Mouse (Mus musculus) gastrocnemius, adult 8-10 months (tissue): ENCODE results near the gene Mug1. TPM values are rescaled to one million over a fixed set of nuclear protein-coding genes. Genes with fewer than 3 reads are reported as not detected.
"Not testable (repeated sequence)": the region's sequence is repeated elsewhere in the genome, so short reads cannot be mapped to it uniquely, and the experiment has no call there.

Source experiments
- DNase-seq, 2 experiments: peaks; one replicate each; pipeline ENCODE4 v3.0.0; 2022; ENCODE audit warnings: low spot score in 2 of 2
- total RNA-seq, 4 experiments: library from RNA; stranded (reverse); gene quantifications; 2 replicates each; pipeline ENCODE4 v1.2.4; 2022

Mug1 gene
- under 1 TPM in 1 of 4 experiments, not detected in 3; 0.38 TPM for total RNA-seq

GRCm38 (mm10) chr6:121838271-121838670, at the start of gene Mug1:
Gene Mug1, plus strand, starts transcription at chr6:121838541.
- DNase-seq = not testable (repeated sequence)

GRCm38 (mm10) chr6:121828034-121828433, 10.3 kb upstream of the Mug1 start:
- DNase-seq = no peak

DNA sequence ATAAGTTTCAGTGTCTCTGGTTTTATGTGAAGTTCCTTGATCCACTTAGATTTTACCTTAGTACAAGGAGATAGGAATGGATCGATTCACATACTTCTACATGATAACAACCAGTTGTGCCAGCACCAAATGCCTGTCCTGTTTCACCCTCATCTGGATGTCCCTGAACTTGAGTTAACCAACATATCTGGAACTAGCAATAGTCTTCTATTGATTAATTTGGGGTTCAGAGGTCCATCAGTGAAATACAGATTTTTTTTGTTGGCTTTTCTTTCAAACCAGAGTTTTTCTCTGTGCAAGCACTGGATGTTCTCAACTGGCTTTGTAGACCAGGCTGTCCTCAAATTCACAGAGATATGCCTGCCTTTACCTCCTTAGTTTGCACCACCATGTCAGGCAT, 2.0 kb upstream of the Mug1 start:
- no peak for DNase-seq

- no peak for DNase-seq
Observed at GRCm38 (mm10) chr6:121848378-121848777, 10.0 kb downstream of the Mug1 start.

Other genes with a start within 250 kb of the Mug1 start
- gene A2m, start 203.2 kb upstream of the Mug1 start, total RNA-seq = under 1 TPM in 1 of 4 experiments, not detected in 3; 0.07 TPM
- not detected for gene Gm7298, start 105.6 kb upstream of the Mug1 start, total RNA-seq
- not detected for gene Mug2, start 168.2 kb downstream of the Mug1 start, total RNA-seq